Mouse (Mus musculus): Measurements from ENCODE around the gene Tmem121. TPM values are rescaled to one million over a fixed set of nuclear protein-coding genes. Genes with fewer than 3 reads are reported as not detected.

Tmem121 gene
- total RNA-seq (2021): not detected
- long read RNA-seq, experiment 1: 0 reads
- long read RNA-seq, experiment 2: 0 reads

- TF ChIP-seq CTCF (IDR thresholded peaks at IDR 0.05): no peak
- intact Hi-C loops (cut with DNase I): no loop called here
- DNase-seq: no peak
- Histone ChIP-seq H3K27ac (no peak within 1 kb of the TSS), H3K4me3 (peak within 1 kb of the TSS; percentile 73)
Observed at GRCm38 (mm10) chr12:113185442-113186291, at the start of gene Tmem121. Gene Tmem121 (plus strand): TSS chr12:113185930.

GRCm38 (mm10) chr12:113136492-113137020 is 49.2 kb upstream of the Tmem121 start:
- Histone ChIP-seq H3K27ac (no peak overlapping the region), H3K4me3 (no peak overlapping the region)
- no peak for DNase-seq
- no peak for TF ChIP-seq CTCF (IDR thresholded peaks at IDR 0.05)
- intact Hi-C loops (cut with DNase I): no loop called here

DNA sequence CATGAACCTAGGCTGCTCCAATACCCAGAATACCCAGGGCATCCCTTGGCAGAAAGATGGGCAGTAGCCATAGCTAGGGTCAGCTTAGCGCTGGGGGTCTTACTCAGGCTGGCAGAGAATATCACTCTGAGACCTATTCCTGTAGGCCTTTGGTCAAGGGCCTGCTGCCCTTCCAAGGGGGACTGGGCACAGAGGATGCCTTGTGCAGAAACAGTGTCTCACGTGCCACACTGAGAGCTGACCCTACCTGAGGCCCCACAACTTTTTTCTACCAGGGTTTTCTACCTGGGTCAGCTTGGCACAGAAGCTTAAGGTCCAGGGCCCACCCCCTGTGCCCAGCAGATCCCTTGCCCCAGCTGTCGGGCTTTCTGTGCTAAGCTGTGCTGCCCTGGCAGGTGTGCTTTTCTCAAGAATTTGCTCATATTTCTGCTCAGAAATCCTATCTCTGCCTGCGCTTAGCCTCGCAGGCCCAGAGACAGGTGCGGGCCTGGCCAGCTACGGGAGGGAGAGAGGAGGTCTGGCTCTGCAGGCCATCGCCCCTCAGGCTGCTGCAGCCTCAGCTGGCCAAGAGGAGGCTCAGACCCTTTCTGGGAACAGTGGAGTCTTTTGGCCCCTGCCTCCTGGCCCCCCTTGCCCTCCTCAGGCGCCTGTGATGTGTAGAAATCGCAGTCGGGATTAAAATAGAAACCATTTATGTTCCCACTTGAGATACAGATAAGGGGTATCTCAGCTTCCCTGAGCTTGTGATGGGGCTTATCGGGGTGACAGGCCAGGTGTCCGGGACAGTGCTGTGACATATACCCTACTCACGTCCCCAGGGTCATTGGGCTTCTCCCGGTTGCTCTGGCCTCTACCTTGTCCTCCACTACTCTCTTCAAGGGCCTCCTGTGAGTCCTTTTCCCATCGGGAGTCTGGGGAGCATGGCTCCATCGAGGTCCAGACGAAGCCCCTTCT is 48.2 kb upstream of the Tmem121 start:
- no peak for TF ChIP-seq CTCF (IDR thresholded peaks at IDR 0.05)

DNA sequence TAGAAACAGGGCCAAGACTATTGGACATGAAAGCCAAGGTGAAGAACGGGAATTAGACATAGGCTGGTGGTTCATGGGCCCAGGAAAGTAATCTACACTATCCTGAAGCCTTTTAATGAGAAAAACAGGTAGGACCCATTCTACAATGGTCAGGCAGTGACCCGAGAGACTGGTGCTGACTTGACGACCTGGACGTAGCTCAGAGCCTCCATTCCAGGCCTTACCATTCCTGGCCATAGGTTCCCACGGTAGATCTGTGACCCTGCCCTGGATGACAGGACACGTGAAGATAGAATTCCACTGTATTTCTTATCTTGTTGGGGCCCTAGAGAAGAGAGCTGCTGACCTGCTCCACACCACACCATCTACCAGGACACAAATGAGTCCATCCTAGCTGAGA is 47.4 kb upstream of the Tmem121 start:
- H3K4me3 ChIP-seq: no peak overlapping the region
- no peak overlapping the region for H3K27ac ChIP-seq
- no peak for DNase-seq
- intact Hi-C loops (cut with DNase I): no loop called here
- no peak for TF ChIP-seq CTCF (IDR thresholded peaks at IDR 0.05)

More for the DNA sequence above, 48.2 kb upstream of the Tmem121 start:
- Histone ChIP-seq H3K4me3 (no peak overlapping the region), H3K27ac (no peak overlapping the region)
- intact Hi-C loops (cut with DNase I): no loop called here
- no peak for DNase-seq

GRCm38 (mm10) chr12:113138901-113139864 is 46.5 kb upstream of the Tmem121 start:
- H3K4me3 ChIP-seq: peak overlapping the region; percentile 93
- H3K27ac ChIP-seq: peak overlapping the region; percentile 90
- no peak for TF ChIP-seq CTCF (IDR thresholded peaks at IDR 0.05)
- intact Hi-C loops (cut with DNase I): no loop called here
- DNase-seq: no peak

DNA sequence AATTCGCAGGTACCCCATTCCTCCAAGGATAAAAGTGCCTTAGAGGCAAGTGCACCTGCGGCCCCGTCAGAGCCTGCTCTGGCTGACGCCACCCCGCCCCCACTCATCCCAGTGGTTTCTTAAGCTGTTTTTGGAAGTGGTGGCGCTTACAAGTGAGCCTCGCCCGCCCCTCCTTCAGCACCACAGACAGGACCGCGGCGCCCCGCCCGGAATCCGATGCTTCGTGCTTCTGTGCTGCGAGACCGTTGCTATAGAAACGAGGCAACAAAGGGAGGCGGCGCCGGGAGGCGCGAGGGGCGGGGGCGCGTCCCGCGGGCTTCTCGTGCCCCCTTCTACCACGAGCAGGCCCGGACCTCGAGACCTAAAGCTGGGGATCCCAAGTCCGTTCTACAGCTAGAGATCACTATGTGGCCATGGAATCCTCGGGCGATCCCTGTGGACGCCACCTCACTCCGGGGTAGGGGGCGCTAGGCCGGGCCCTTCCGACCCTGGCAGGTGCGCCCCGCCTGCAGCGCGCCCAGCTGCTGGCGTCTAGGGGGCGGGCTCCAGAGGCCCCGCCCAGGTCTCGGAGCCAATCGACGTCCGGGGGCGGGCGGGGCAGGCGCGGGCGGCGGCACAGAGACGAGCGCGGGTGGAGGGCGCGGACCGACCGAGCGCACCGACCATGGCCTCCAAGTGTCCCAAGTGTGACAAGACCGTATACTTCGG is 45.7 kb upstream of the Tmem121 start, which contains the start of gene Crip2:
TSS of gene Crip2 (plus strand) at position 329 of the 708 bp plus-strand sequence.
- peak; percentile 93 for DNase-seq
- H3K4me3 ChIP-seq: peak within 1 kb of the TSS; percentile 93
- TF ChIP-seq CTCF (IDR thresholded peaks at IDR 0.05): peak; percentile 30; the same call in 1 of the 2 replicates
- H3K27ac ChIP-seq: peak within 1 kb of the TSS; percentile 90
- intact Hi-C loops (cut with DNase I): no loop called here

DNA sequence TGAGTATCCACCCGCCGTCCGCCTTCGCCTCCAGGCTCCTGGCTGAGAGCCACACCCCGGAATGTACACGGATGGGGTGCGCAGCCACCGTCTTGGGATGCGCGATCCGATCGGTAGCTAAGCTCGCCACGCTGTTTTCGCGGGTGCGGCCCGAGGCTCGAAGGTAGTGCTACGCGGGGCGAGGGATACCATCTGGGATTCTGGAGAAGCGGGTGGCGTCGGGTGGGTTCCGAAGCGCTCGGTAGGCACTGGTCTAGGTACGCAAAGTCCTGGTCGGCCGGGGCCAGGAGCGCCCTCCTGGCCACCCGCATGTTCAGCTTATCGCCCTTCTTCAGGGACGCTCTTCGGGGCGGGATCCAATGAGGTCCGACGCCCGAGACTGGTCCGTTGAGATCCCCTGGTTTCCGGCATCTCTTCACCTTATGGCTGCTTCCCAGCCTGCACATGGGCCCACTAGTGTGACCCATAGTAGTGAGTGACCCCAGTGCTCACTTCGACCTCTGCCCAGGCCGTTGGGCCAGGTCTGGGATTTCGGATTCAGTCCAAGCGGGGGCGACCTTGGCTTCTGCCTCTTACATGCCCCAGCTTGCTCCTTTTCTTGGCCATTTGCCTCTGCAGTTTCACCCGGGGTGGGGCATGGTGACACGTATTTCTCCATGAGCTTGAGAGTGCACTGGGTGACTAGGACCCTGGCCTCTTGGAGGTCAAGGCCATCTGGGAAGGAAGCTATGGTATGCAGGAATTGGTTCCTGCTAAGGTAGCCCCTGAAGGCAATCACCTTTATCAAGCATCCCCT is 44.9 kb upstream of the Tmem121 start:
- no peak for TF ChIP-seq CTCF (IDR thresholded peaks at IDR 0.05)
- DNase-seq: no peak
- peak overlapping the region; percentile 90 for H3K27ac ChIP-seq

DNA sequence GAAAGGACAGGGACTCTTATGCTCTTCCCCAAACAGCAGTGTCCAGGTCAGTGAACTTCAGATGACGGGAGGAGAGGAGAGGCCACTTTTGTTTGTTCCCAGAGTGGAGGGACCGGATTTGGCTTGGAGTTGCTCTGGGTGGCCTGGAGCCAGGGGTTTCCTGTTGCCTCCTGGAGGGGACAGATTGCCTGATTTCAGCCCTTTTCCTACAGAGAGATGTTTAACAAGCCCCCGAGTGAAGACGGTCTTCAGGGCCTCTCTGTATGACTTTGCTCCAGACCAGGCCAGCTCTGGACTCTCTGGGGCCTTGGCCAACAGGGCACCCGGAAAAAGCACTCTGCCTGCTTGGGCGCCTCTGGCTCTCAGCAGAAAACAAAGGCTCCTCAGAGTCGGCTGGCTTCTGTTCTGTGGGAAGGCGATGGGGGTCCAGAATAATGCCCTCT is 44.2 kb upstream of the Tmem121 start:
- peak; percentile 79 for DNase-seq
- H3K27ac ChIP-seq: peak overlapping the region; percentile 90
- no peak for TF ChIP-seq CTCF (IDR thresholded peaks at IDR 0.05)
- intact Hi-C loops (cut with DNase I): no loop called here
- peak overlapping the region; percentile 93 for H3K4me3 ChIP-seq

More for the DNA sequence above, 44.9 kb upstream of the Tmem121 start:
- H3K4me3 ChIP-seq: peak overlapping the region; percentile 93
- intact Hi-C loops (cut with DNase I): no loop called here

GRCm38 (mm10) chr12:113142021-113142975 is 43.4 kb upstream of the Tmem121 start:
- peak overlapping the region; percentile 93 for H3K4me3 ChIP-seq
- DNase-seq: peak; percentile 90
- H3K27ac ChIP-seq: peak overlapping the region; percentile 90
- intact Hi-C loops (cut with DNase I): no loop called here
- TF ChIP-seq CTCF (IDR thresholded peaks at IDR 0.05): 0 out of 2 replicates have a peak, but pooled peaks have one; percentile 0
